Mouse (Mus musculus): ENCODE results near the gene Haus6. TPM values are rescaled to one million over a fixed set of nuclear protein-coding genes. Genes with fewer than 3 reads are reported as not detected.
A peak's percentile ranks its signal among the peaks of the same experiment; 100 is the strongest.
"Not testable (repeated sequence)": the region's sequence is repeated elsewhere in the genome, so short reads cannot be mapped to it uniquely, and the experiment has no call there.

Haus6 gene
- polyA plus RNA-seq (2011; ENCODE audit: insufficient read depth, insufficient read length, low read depth, missing spikeins): 50.0 and 55.6 TPM in 2 replicates

DNA sequence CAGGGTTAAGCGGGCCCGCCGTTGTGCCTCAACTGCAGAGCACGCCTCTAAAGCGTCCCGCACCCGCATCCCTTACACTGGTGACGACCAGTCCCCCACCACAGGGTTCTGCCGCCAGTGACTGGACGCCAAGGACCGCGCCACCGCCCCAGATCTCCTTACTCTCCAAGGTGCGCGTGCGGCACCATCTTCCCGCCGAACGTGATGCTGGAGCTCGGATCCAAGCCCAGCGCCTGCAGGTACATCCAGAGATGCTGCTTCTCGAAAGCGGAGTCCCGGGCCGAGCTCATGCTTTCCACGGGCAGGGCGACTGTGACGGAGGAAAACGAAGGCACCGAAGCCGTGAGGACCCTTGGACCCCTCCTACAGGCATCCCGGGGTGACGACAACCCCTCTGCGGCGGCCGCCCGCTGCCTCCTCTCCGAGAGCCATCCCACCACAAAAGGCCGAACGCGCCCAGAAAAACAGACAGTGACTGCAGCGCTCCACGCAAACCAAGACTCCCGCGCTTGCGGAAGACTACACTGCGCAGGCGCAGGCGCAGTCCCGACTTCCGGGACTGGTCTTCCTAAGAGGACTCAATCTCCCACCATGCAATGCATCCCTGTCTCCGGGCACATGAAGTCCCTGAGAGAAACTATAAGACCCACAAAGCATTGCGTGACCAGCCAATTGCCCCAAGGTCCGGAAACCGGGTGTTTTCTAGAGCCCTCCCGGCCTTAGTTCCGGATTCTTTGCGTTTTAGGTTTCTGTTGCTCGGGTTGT lies at the start of gene Haus6:
Gene Haus6 (minus strand): TSS at position 532 of the 765 bp plus-strand sequence.
- no peaks in the 10 kb centered on the region for H3K4me1 ChIP-seq (ENCODE audit: control insufficient read depth, insufficient read depth, low read length)
- no peaks in the 10 kb centered on the region for H3K27me3 ChIP-seq (ENCODE audit: control insufficient read depth, insufficient read depth, low read length, poor library complexity, severe bottlenecking)
- TF ChIP-seq EP300 (IDR thresholded peaks at IDR 0.05; ENCODE audit: insufficient read depth, low read depth, low read length) (0 out of 2 replicates have a peak, but pooled peaks have one; percentile 12), POLR2A (IDR thresholded peaks at IDR 0.05; ENCODE audit: insufficient read depth, low read length) (peak; percentile 78), CTCF (IDR thresholded peaks at IDR 0.05; ENCODE audit: low read depth, low read length) (no peak)
- no peaks in the 10 kb centered on the region for H3K9me3 ChIP-seq (replicated peaks; ENCODE audit: control insufficient read depth, insufficient read depth, low read length, poor library complexity, severe bottlenecking)
- H3K4me3 ChIP-seq (ENCODE audit: low read depth, low read length): peak within 1 kb of the TSS; percentile 96
- peak within 1 kb of the TSS; percentile 77 for H3K9ac ChIP-seq (ENCODE audit: low read depth, poor library complexity, severe bottlenecking)
- H3K27ac ChIP-seq (ENCODE audit: insufficient read depth, low read length): no peak within 1 kb of the TSS
- H3K36me3 ChIP-seq (ENCODE audit: control insufficient read depth, insufficient read depth, low read length, poor library complexity, severe bottlenecking): peaks cover 13% of the 10 kb centered on the region

- H3K27me3 ChIP-seq (ENCODE audit: control insufficient read depth, insufficient read depth, low read length, poor library complexity, severe bottlenecking): no peaks in the 10 kb centered on the region
- H3K36me3 ChIP-seq (ENCODE audit: control insufficient read depth, insufficient read depth, low read length, poor library complexity, severe bottlenecking): peaks cover 15% of the 10 kb centered on the region; the same call in 1 of the 2 replicates
- no peak overlapping the region for H3K27ac ChIP-seq (ENCODE audit: insufficient read depth, low read length)
- no peak overlapping the region for H3K4me3 ChIP-seq (ENCODE audit: low read depth, low read length)
- no peak overlapping the region for H3K9ac ChIP-seq (ENCODE audit: low read depth, poor library complexity, severe bottlenecking)
- TF ChIP-seq CTCF (IDR thresholded peaks at IDR 0.05; ENCODE audit: low read depth, low read length): no peak
- TF ChIP-seq EP300 (IDR thresholded peaks at IDR 0.05; ENCODE audit: insufficient read depth, low read depth, low read length): no peak
- TF ChIP-seq POLR2A (IDR thresholded peaks at IDR 0.05; ENCODE audit: insufficient read depth, low read length): no peak
- no peaks in the 10 kb centered on the region for H3K9me3 ChIP-seq (replicated peaks; ENCODE audit: control insufficient read depth, insufficient read depth, low read length, poor library complexity, severe bottlenecking)
- no peaks in the 10 kb centered on the region for H3K4me1 ChIP-seq (ENCODE audit: control insufficient read depth, insufficient read depth, low read length)
These were observed 45.3 kb upstream of the Haus6 start for GRCm38 (mm10) chr4:86657176-86657575.

DNA sequence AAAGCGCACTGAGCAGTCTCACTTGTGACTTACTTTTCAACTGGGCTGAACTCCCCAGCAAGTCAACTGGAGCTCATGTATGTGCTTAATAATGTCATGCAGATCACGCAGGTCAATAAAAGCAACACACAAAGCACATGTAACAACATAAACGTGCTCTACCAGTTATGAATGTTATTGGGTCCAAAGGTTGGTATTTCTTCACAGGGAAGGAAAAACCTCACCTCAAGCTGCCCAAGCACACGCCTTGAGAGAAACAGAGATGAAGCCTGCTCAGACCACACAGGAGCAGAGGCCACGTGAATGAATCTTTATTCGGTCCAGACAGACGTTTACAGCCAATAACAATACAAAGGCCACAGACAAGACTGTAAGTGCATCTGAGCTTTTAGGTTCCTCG lies 44.6 kb upstream of the Haus6 start:
- not testable (repeated sequence) for H3K4me3 ChIP-seq (ENCODE audit: low read depth, low read length); H3K27ac ChIP-seq (ENCODE audit: insufficient read depth, low read length); H3K9ac ChIP-seq (ENCODE audit: low read depth, poor library complexity, severe bottlenecking); H3K4me1 ChIP-seq (ENCODE audit: control insufficient read depth, insufficient read depth, low read length); H3K27me3 ChIP-seq (ENCODE audit: control insufficient read depth, insufficient read depth, low read length, poor library complexity, severe bottlenecking); H3K9me3 ChIP-seq (replicated peaks; ENCODE audit: control insufficient read depth, insufficient read depth, low read length, poor library complexity, severe bottlenecking)
- peaks cover 12% of the 10 kb centered on the region; the same call in 1 of the 2 replicates for H3K36me3 ChIP-seq (ENCODE audit: control insufficient read depth, insufficient read depth, low read length, poor library complexity, severe bottlenecking)

GRCm38 (mm10) chr4:86651686-86652384 lies 40.0 kb upstream of the Haus6 start:
- no peaks in the 10 kb centered on the region; the same call in 1 of the 2 replicates for H3K36me3 ChIP-seq (ENCODE audit: control insufficient read depth, insufficient read depth, low read length, poor library complexity, severe bottlenecking)
- TF ChIP-seq EP300 (IDR thresholded peaks at IDR 0.05; ENCODE audit: insufficient read depth, low read depth, low read length): no peak
- no peak for TF ChIP-seq POLR2A (IDR thresholded peaks at IDR 0.05; ENCODE audit: insufficient read depth, low read length)
- no peak for TF ChIP-seq CTCF (IDR thresholded peaks at IDR 0.05; ENCODE audit: low read depth, low read length)
- no peaks in the 10 kb centered on the region for H3K4me1 ChIP-seq (ENCODE audit: control insufficient read depth, insufficient read depth, low read length)
- H3K9me3 ChIP-seq (replicated peaks; ENCODE audit: control insufficient read depth, insufficient read depth, low read length, poor library complexity, severe bottlenecking): no peaks in the 10 kb centered on the region; the same call in 1 of the 2 replicates
- no peak overlapping the region for H3K4me3 ChIP-seq (ENCODE audit: low read depth, low read length)
- H3K27ac ChIP-seq (ENCODE audit: insufficient read depth, low read length): no peak overlapping the region
- H3K27me3 ChIP-seq (ENCODE audit: control insufficient read depth, insufficient read depth, low read length, poor library complexity, severe bottlenecking): no peaks in the 10 kb centered on the region
- H3K9ac ChIP-seq (ENCODE audit: low read depth, poor library complexity, severe bottlenecking): no peak overlapping the region

- H3K27me3 ChIP-seq (ENCODE audit: control insufficient read depth, insufficient read depth, low read length, poor library complexity, severe bottlenecking); H3K4me3 ChIP-seq (ENCODE audit: low read depth, low read length); H3K9me3 ChIP-seq (replicated peaks; ENCODE audit: control insufficient read depth, insufficient read depth, low read length, poor library complexity, severe bottlenecking); H3K27ac ChIP-seq (ENCODE audit: insufficient read depth, low read length); H3K9ac ChIP-seq (ENCODE audit: low read depth, poor library complexity, severe bottlenecking); H3K4me1 ChIP-seq (ENCODE audit: control insufficient read depth, insufficient read depth, low read length); H3K36me3 ChIP-seq (ENCODE audit: control insufficient read depth, insufficient read depth, low read length, poor library complexity, severe bottlenecking): not testable (repeated sequence)
These were observed 36.5 kb upstream of the Haus6 start for GRCm38 (mm10) chr4:86648394-86648793.

GRCm38 (mm10) chr4:86637561-86637960 lies 25.7 kb upstream of the Haus6 start:
- not testable (repeated sequence) for H3K27me3 ChIP-seq (ENCODE audit: control insufficient read depth, insufficient read depth, low read length, poor library complexity, severe bottlenecking); H3K4me1 ChIP-seq (ENCODE audit: control insufficient read depth, insufficient read depth, low read length); H3K4me3 ChIP-seq (ENCODE audit: low read depth, low read length); H3K9me3 ChIP-seq (replicated peaks; ENCODE audit: control insufficient read depth, insufficient read depth, low read length, poor library complexity, severe bottlenecking); H3K9ac ChIP-seq (ENCODE audit: low read depth, poor library complexity, severe bottlenecking); H3K27ac ChIP-seq (ENCODE audit: insufficient read depth, low read length); H3K36me3 ChIP-seq (ENCODE audit: control insufficient read depth, insufficient read depth, low read length, poor library complexity, severe bottlenecking)

DNA sequence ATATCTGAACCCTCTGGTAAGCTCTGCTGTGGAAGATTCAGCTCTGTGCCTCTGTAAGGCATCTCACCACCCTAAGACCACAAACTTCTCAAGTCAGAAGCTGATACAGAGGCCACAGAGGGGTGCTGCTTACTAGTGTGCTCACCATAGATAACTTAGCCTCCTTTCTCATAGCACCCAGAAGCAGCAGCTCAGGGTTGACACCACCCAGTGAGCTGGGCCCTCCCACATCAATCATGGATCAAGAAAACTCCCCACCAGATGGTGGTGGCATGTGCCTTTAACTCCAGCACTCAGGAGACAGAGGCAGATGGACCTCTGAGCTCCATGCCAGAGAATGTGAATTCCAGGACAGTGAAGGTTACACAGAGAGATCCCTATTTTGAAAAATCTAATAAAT lies 23.0 kb upstream of the Haus6 start:
- not testable (repeated sequence) for H3K4me1 ChIP-seq (ENCODE audit: control insufficient read depth, insufficient read depth, low read length); H3K4me3 ChIP-seq (ENCODE audit: low read depth, low read length); H3K27ac ChIP-seq (ENCODE audit: insufficient read depth, low read length); H3K9me3 ChIP-seq (replicated peaks; ENCODE audit: control insufficient read depth, insufficient read depth, low read length, poor library complexity, severe bottlenecking); H3K27me3 ChIP-seq (ENCODE audit: control insufficient read depth, insufficient read depth, low read length, poor library complexity, severe bottlenecking); H3K36me3 ChIP-seq (ENCODE audit: control insufficient read depth, insufficient read depth, low read length, poor library complexity, severe bottlenecking); H3K9ac ChIP-seq (ENCODE audit: low read depth, poor library complexity, severe bottlenecking)

Measured in ES-Bruce4 (cell line).